Mouse (Mus musculus) liver, embryonic 13.5 days (tissue): ENCODE results near the gene Mlh1. TPM values are rescaled to one million over a fixed set of nuclear protein-coding genes. Genes with fewer than 3 reads are reported as not detected.
A peak's percentile ranks its signal among the peaks of the same experiment; 100 is the strongest.

Source experiments
- ATAC-seq: fragments of 200-750 bp; cut with Nextera tagmentation; 2 replicates; pipeline ENCODE4 v1.8.0; 2017; ENCODE audit warnings: low read depth, mild to moderate bottlenecking, moderate number of reproducible peaks, moderate library complexity
- DNase-seq: peaks from one replicate; pipeline ENCODE4 v3.0.0; 2022
- H3K27ac ChIP-seq: fragments of 300-500 bp; sonication (generic); 2 replicates; pipeline ENCODE4 v1.5.1; 2015; ENCODE audit warnings: moderate library complexity, mild to moderate bottlenecking, inconsistent platforms
- H3K27me3 ChIP-seq: fragments of 300-500 bp; sonication (generic); 2 replicates; pipeline ENCODE4 v1.6.1; 2015; ENCODE audit warnings: mild to moderate bottlenecking, inconsistent platforms
- H3K36me3 ChIP-seq: fragments of 300-500 bp; sonication (generic); 2 replicates; pipeline ENCODE4 v1.6.1; 2015; ENCODE audit warnings: mild to moderate bottlenecking, inconsistent platforms
- H3K4me1 ChIP-seq: fragments of 300-500 bp; sonication (generic); replicated peaks from 2 replicates; pipeline ENCODE4 v1.6.1; 2015; ENCODE audit warnings: inconsistent platforms
- H3K4me2 ChIP-seq: fragments of 300-500 bp; sonication (generic); 2 replicates; pipeline ENCODE4 v1.6.1; 2015; ENCODE audit warnings: inconsistent platforms, mild to moderate bottlenecking, moderate library complexity
- H3K4me3 ChIP-seq: fragments of 300-500 bp; sonication (generic); replicated peaks from 2 replicates; pipeline ENCODE4 v1.5.1; 2015; ENCODE audit warnings: mild to moderate bottlenecking, inconsistent platforms
- H3K9ac ChIP-seq: fragments of 300-500 bp; sonication (generic); 2 replicates; pipeline ENCODE4 v1.6.1; 2015; ENCODE audit warnings: mild to moderate bottlenecking, inconsistent platforms
- H3K9me3 ChIP-seq: fragments of 300-500 bp; sonication (generic); replicated peaks from 2 replicates; pipeline ENCODE4 v1.6.1; 2016; ENCODE audit warnings: inconsistent platforms
- WGBS: fragments of 180-500 bp; shearing (Covaris S2); methylation state at CpG from one replicate; pipeline ENCODE4 v1.1.7; 2015; ENCODE audit not compliant: insufficient replicate concordance; 5-methylcytosine and 5-hydroxymethylcytosine counted together
- polyA plus RNA-seq: library from polyadenylated mRNA; unstranded; fragments of >200 nt; fragmentation: Nextera tagmentation; extraction: Ambion mirVana; gene quantifications from 2 replicates; pipeline ENCODE4 v1.2.1, GENCODE M21; 2015

The Mlh1 gene
- polyA plus RNA-seq, 1 experiment from 2014 or later = 24.7 TPM

GRCm38 (mm10) chr9:111252161-111252869 lies 19.3 kb downstream of the Mlh1 start:
- DNase-seq (no peak), ATAC-seq (no peak)
- Histone ChIP-seq H3K4me3 (no peak overlapping the region), H3K27ac (no peak overlapping the region), H3K4me2 (no peak overlapping the region), H3K27me3 (no peaks in the 10 kb centered on the region), H3K36me3 (peaks cover 91% of the 10 kb centered on the region), H3K4me1 (peaks cover 6% of the 10 kb centered on the region; the same call in 1 of the 2 replicates), H3K9ac (no peak overlapping the region), H3K9me3 (no peaks in the 10 kb centered on the region)
- 59% methylated on average over 7 of the region's 7 CpGs for WGBS

- no peak for DNase-seq
- Histone ChIP-seq H3K36me3 (peaks cover 85% of the 10 kb centered on the region), H3K4me1 (peaks cover 8% of the 10 kb centered on the region; the same call in 1 of the 2 replicates), H3K4me3 (no peak overlapping the region), H3K27me3 (no peaks in the 10 kb centered on the region), H3K27ac (no peak overlapping the region), H3K9ac (no peak overlapping the region), H3K4me2 (no peak overlapping the region), H3K9me3 (no peaks in the 10 kb centered on the region)
- ATAC-seq = 0 out of 2 replicates have a peak, but pooled peaks have one; percentile 48
- 82% methylated on average over 3 of the region's 3 CpGs for WGBS
Observed at GRCm38 (mm10) chr9:111247682-111248246, 23.8 kb downstream of the Mlh1 start.

GRCm38 (mm10) chr9:111245546-111245945 lies 26.0 kb downstream of the Mlh1 start:
- H3K27me3 ChIP-seq = no peaks in the 10 kb centered on the region
- H3K9me3 ChIP-seq = no peaks in the 10 kb centered on the region
- DNase-seq = no peak
- no peak overlapping the region for H3K27ac ChIP-seq
- no peak overlapping the region for H3K4me3 ChIP-seq
- WGBS = 77% methylated on average over 6 of the region's 6 CpGs
- no peak for ATAC-seq
- H3K9ac ChIP-seq = no peak overlapping the region
- peaks cover 8% of the 10 kb centered on the region; the same call in 1 of the 2 replicates for H3K4me1 ChIP-seq
- peaks cover 78% of the 10 kb centered on the region for H3K36me3 ChIP-seq
- H3K4me2 ChIP-seq = no peak overlapping the region

- ATAC-seq (no peak), DNase-seq (no peak)
- Histone ChIP-seq H3K4me2 (no peak overlapping the region), H3K27ac (no peak overlapping the region), H3K9me3 (no peaks in the 10 kb centered on the region), H3K36me3 (peaks cover 78% of the 10 kb centered on the region), H3K27me3 (no peaks in the 10 kb centered on the region), H3K9ac (no peak overlapping the region), H3K4me3 (no peak overlapping the region), H3K4me1 (peaks cover 8% of the 10 kb centered on the region; the same call in 1 of the 2 replicates)
- WGBS = 86% methylated on average over 6 of the region's 6 CpGs
Observed at GRCm38 (mm10) chr9:111243384-111243783, 28.2 kb downstream of the Mlh1 start.

GRCm38 (mm10) chr9:111239821-111240220 lies 31.8 kb downstream of the Mlh1 start:
- Histone ChIP-seq H3K9me3 (no peaks in the 10 kb centered on the region), H3K4me3 (no peak overlapping the region), H3K36me3 (peaks cover 86% of the 10 kb centered on the region), H3K9ac (no peak overlapping the region), H3K4me1 (no peaks in the 10 kb centered on the region), H3K4me2 (no peak overlapping the region), H3K27ac (no peak overlapping the region), H3K27me3 (no peaks in the 10 kb centered on the region)
- DNase-seq (no peak), ATAC-seq (no peak)
- 90% methylated on average over 4 of the region's 4 CpGs for WGBS

DNA sequence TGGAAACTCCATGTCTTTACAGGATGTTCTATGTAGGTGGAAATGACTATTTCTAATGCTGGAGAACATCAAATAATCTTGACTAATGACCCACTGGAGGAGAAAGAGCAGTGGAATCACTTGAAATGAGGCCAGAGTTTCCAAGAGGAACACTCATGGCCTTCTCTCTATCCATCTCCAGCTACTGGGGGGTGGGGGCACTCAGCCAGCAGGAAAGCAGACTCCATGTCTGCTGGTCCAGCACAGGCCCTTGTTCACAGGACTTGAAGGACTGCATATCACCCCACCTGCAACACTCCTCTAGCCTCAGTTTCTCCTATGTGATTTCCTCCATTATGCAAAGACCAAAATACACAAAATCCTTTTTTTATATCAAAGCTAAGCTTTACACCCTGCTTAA lies 33.9 kb downstream of the Mlh1 start:
- Histone ChIP-seq H3K36me3 (peaks cover 91% of the 10 kb centered on the region), H3K4me1 (no peaks in the 10 kb centered on the region)
- DNase-seq = no peak

GRCm38 (mm10) chr9:111234701-111235100 lies 36.9 kb downstream of the Mlh1 start:
- H3K4me3 ChIP-seq = no peak overlapping the region
- ATAC-seq = no peak
- whole genome bisulfite sequencing = 82% methylated on average over 9 of the region's 9 CpGs
- no peak overlapping the region for H3K27ac ChIP-seq
- no peak for DNase-seq
- peaks cover 92% of the 10 kb centered on the region for H3K36me3 ChIP-seq
- no peaks in the 10 kb centered on the region; the same call in 1 of the 2 replicates for H3K4me1 ChIP-seq
- H3K4me2 ChIP-seq = no peak overlapping the region
- H3K9ac ChIP-seq = no peak overlapping the region
- H3K9me3 ChIP-seq = no peaks in the 10 kb centered on the region
- H3K27me3 ChIP-seq = no peaks in the 10 kb centered on the region

More for the DNA sequence above, 33.9 kb downstream of the Mlh1 start:
- Histone ChIP-seq H3K4me2 (no peak overlapping the region), H3K9ac (no peak overlapping the region), H3K27me3 (no peaks in the 10 kb centered on the region), H3K9me3 (no peaks in the 10 kb centered on the region), H3K4me3 (no peak overlapping the region), H3K27ac (no peak overlapping the region)
- ATAC-seq = no peak

- H3K4me1 ChIP-seq = no peaks in the 10 kb centered on the region; the same call in 1 of the 2 replicates
- peaks cover 80% of the 10 kb centered on the region for H3K36me3 ChIP-seq
- H3K27ac ChIP-seq = no peak overlapping the region
- no peak overlapping the region for H3K4me3 ChIP-seq
- no peak overlapping the region for H3K4me2 ChIP-seq
- H3K27me3 ChIP-seq = no peaks in the 10 kb centered on the region
- no peak overlapping the region for H3K9ac ChIP-seq
- no peak for DNase-seq
- WGBS = 78% methylated on average over 5 of the region's 5 CpGs
- H3K9me3 ChIP-seq = no peaks in the 10 kb centered on the region
- no peak for ATAC-seq
Observed at GRCm38 (mm10) chr9:111228446-111228845, 43.1 kb downstream of the Mlh1 start.

GRCm38 (mm10) chr9:111223406-111223805 lies 48.2 kb downstream of the Mlh1 start:
- no peak for ATAC-seq
- H3K36me3 ChIP-seq = peaks cover 59% of the 10 kb centered on the region
- H3K27ac ChIP-seq = no peak overlapping the region

GRCm38 (mm10) chr9:111221580-111221979 lies 50.0 kb downstream of the Mlh1 start:
- peaks cover 40% of the 10 kb centered on the region for H3K36me3 ChIP-seq
- 77% methylated on average over 1 of the region's 1 CpGs for WGBS
- no peak for ATAC-seq

More at GRCm38 (mm10) chr9:111223406-111223805, 48.2 kb downstream of the Mlh1 start:
- DNase-seq = no peak
- Histone ChIP-seq H3K4me2 (no peak overlapping the region), H3K27me3 (no peaks in the 10 kb centered on the region), H3K4me3 (no peak overlapping the region), H3K9me3 (no peaks in the 10 kb centered on the region), H3K4me1 (no peaks in the 10 kb centered on the region), H3K9ac (no peak overlapping the region)
- WGBS = 90% methylated on average over 5 of the region's 5 CpGs

DNA sequence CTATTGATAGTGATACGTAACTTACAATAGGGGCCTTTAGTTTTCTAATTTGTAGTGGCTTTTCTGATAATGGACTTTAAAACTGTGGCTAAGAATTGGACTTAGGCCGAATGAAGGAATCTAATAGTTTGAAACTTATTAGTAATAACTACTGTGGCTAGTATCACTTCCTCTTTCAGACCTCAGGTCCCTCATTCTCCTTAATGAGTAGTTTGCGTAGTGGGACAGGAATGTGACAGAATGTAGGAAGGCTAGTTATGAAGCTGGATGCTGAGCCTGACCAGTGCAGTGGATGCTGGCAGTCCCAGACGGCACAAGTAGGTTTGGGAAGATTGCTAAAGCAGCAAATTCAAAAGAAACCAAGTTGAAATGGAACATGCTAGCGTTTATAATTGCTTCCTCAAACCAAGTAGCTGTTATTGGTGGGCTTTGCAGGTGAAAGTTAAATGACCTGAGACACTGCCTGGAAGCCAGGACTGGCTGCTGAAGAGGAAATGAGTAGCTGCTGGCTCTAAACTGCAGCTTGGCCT lies 51.0 kb downstream of the Mlh1 start:
- ATAC-seq (no peak), DNase-seq (no peak)
- Histone ChIP-seq H3K4me3 (no peak overlapping the region), H3K27me3 (no peaks in the 10 kb centered on the region), H3K27ac (no peak overlapping the region), H3K4me1 (no peaks in the 10 kb centered on the region), H3K9ac (no peak overlapping the region), H3K9me3 (no peaks in the 10 kb centered on the region), H3K36me3 (peaks cover 31% of the 10 kb centered on the region), H3K4me2 (no peak overlapping the region)
- 76% methylated on average over 5 of the region's 5 CpGs for WGBS

More at GRCm38 (mm10) chr9:111221580-111221979, 50.0 kb downstream of the Mlh1 start:
- Histone ChIP-seq H3K27me3 (no peaks in the 10 kb centered on the region), H3K4me1 (no peaks in the 10 kb centered on the region), H3K27ac (no peak overlapping the region), H3K4me3 (no peak overlapping the region), H3K9me3 (no peaks in the 10 kb centered on the region), H3K4me2 (no peak overlapping the region), H3K9ac (no peak overlapping the region)
- DNase-seq = no peak
